Mouse (Mus musculus) cortical plate, adult 2 months (tissue): ENCODE results near the gene Lgals12.

Source experiments
- CTCF ChIP-seq: fragments of 200-500 bp; IDR thresholded peaks from 2 replicates; pipeline ENCODE4 v1.5.1; 2011; ENCODE audit warnings: mild to moderate bottlenecking, control low read depth, low read length; ENCODE audit not compliant: insufficient read depth; ENCODE audit errors: extremely low read depth
- POLR2A ChIP-seq: fragments of 200-500 bp; IDR thresholded peaks from 2 replicates; pipeline ENCODE4 v1.6.1; 2011; ENCODE audit warnings: mild to moderate bottlenecking, low read length, control low read depth; ENCODE audit not compliant: insufficient read depth; ENCODE audit errors: extremely low read depth

GRCm38 (mm10) chr19:7592018-7592417 lies 15.0 kb downstream of the Lgals12 start:
- TF ChIP-seq POLR2A: no peak
- no peak for TF ChIP-seq CTCF
